Mouse (Mus musculus) myocyte (in vitro differentiated cells): Measurements from ENCODE around the gene Chchd4. TPM values are rescaled to one million over a fixed set of nuclear protein-coding genes. Genes with fewer than 3 reads are reported as not detected.

ENCODE experiments used
- H3K27me3 ChIP-seq: one replicate; pipeline ENCODE4 v1.6.1; 2011; ENCODE audit not compliant: control insufficient read depth, insufficient read depth, insufficient read length
- H3K36me3 ChIP-seq: one replicate; pipeline ENCODE4 v1.6.1; 2011; ENCODE audit not compliant: control insufficient read depth, insufficient read depth
- H3K4me2 ChIP-seq: one replicate; pipeline ENCODE4 v1.6.1; 2011; ENCODE audit warnings: low read depth, control low read depth
- H3K4me3 ChIP-seq: one replicate; pipeline ENCODE4 v1.5.1; 2011; ENCODE audit warnings: mild to moderate bottlenecking, control low read depth, moderate library complexity
- H3K79me2 ChIP-seq: one replicate; pipeline ENCODE4 v1.6.1; 2011; ENCODE audit not compliant: control insufficient read depth, insufficient read depth
- H3ac ChIP-seq: one replicate; pipeline ENCODE4 v1.6.1; 2011; ENCODE audit not compliant: control insufficient read depth, insufficient read length
- CEBPB ChIP-seq: IDR thresholded peaks from 2 replicates; pipeline ENCODE4 v1.6.1; 2011; ENCODE audit warnings: mild to moderate bottlenecking, moderate library complexity; ENCODE audit not compliant: poor library complexity, insufficient read depth, severe bottlenecking
- E2F4 ChIP-seq: IDR thresholded peaks from one replicate; pipeline ENCODE4 v1.6.1; 2011; ENCODE audit warnings: mild to moderate bottlenecking, control low read depth, moderate library complexity; ENCODE audit not compliant: insufficient read depth
- MAX ChIP-seq: IDR thresholded peaks from one replicate; pipeline ENCODE4 v1.6.1; 2011; ENCODE audit warnings: low read depth, mild to moderate bottlenecking, control low read depth
- MYOD1 ChIP-seq, 3 experiments: IDR thresholded peaks; one replicate each; pipeline ENCODE4 v1.6.1; 2011; ENCODE audit warnings: control low read depth in 2 of 3, low read depth in 2 of 3, mild to moderate bottlenecking in 2 of 3, moderate library complexity in 1 of 3; ENCODE audit not compliant: insufficient read length in 2 of 3, control insufficient read depth in 1 of 3
- MYOG ChIP-seq, 3 experiments: IDR thresholded peaks; one replicate each; pipeline ENCODE4 v1.6.1; 2011; ENCODE audit warnings: control low read depth in 2 of 3, low read depth in 2 of 3, mild to moderate bottlenecking in 2 of 3; ENCODE audit not compliant: insufficient read length in 2 of 3, control insufficient read depth in 1 of 3, insufficient read depth in 1 of 3
- POLR2A ChIP-seq: IDR thresholded peaks from one replicate; pipeline ENCODE4 v1.6.1; 2011; ENCODE audit warnings: low read depth, mild to moderate bottlenecking, control low read depth, moderate library complexity; ENCODE audit not compliant: insufficient read length
- POLR2AphosphoS2 ChIP-seq: IDR thresholded peaks from one replicate; pipeline ENCODE4 v1.6.1; 2011; ENCODE audit warnings: low read depth, control low read depth; ENCODE audit not compliant: insufficient read length
- REST ChIP-seq: IDR thresholded peaks from one replicate; pipeline ENCODE4 v1.6.1; 2011; ENCODE audit warnings: mild to moderate bottlenecking, control low read depth, moderate library complexity; ENCODE audit not compliant: insufficient read depth, insufficient read length
- SRF ChIP-seq: IDR thresholded peaks from one replicate; pipeline ENCODE4 v1.6.1; 2011; ENCODE audit warnings: low read depth; ENCODE audit not compliant: control insufficient read depth, insufficient read length
- TCF12 ChIP-seq: IDR thresholded peaks from one replicate; pipeline ENCODE4 v1.6.1; 2011; ENCODE audit warnings: mild to moderate bottlenecking, control low read depth; ENCODE audit not compliant: poor library complexity, insufficient read depth, severe bottlenecking
- TCF3 ChIP-seq: IDR thresholded peaks from one replicate; pipeline ENCODE4 v1.6.1; 2011; ENCODE audit warnings: low read depth, control low read depth; ENCODE audit not compliant: insufficient read length
- USF1 ChIP-seq: IDR thresholded peaks from one replicate; pipeline ENCODE4 v1.6.1; 2011; ENCODE audit warnings: low read depth, mild to moderate bottlenecking, control low read depth, moderate library complexity
- polyA plus RNA-seq: library from polyadenylated mRNA; unstranded; fragments of >200 nt; fragmentation: generic; extraction: Trizol; gene quantifications from one replicate; pipeline ENCODE4 v1.2.1, GENCODE M21; 2012; ENCODE audit warnings: missing spikeins

Gene Chchd4
- polyA plus RNA-seq, 1 experiment: 13.1 TPM

- Histone ChIP-seq H3ac (no peak overlapping the region), H3K79me2 (no peaks in the 10 kb centered on the region), H3K36me3 (no peaks in the 10 kb centered on the region), H3K4me2 (no peak overlapping the region), H3K27me3 (peaks cover 53% of the 10 kb centered on the region), H3K4me3 (no peak overlapping the region)
- TF ChIP-seq E2F4: no peak
Observed at GRCm38 (mm10) chr6:91417291-91417845, 56.0 kb downstream of the Chchd4 start.

- H3K79me2 ChIP-seq: no peaks in the 10 kb centered on the region
- no peak overlapping the region for H3K4me2 ChIP-seq
- H3K4me3 ChIP-seq: no peak overlapping the region
- H3ac ChIP-seq: no peak overlapping the region
- no peaks in the 10 kb centered on the region for H3K36me3 ChIP-seq
- TF ChIP-seq TCF3: no peak
- TF ChIP-seq SRF: no peak
- TF ChIP-seq POLR2AphosphoS2: no peak
- peaks cover 53% of the 10 kb centered on the region for H3K27me3 ChIP-seq
Observed at GRCm38 (mm10) chr6:91416146-91416545, 57.2 kb downstream of the Chchd4 start.

GRCm38 (mm10) chr6:91414890-91415289 is 58.5 kb downstream of the Chchd4 start:
- H3K36me3 ChIP-seq: no peaks in the 10 kb centered on the region
- H3K27me3 ChIP-seq: peaks cover 66% of the 10 kb centered on the region
- no peak overlapping the region for H3K4me2 ChIP-seq
- no peak overlapping the region for H3ac ChIP-seq
- TF ChIP-seq POLR2A: no peak
- TF ChIP-seq USF1: no peak
- TF ChIP-seq CEBPB: no peak
- no peak for TF ChIP-seq POLR2AphosphoS2
- no peak for TF ChIP-seq E2F4
- TF ChIP-seq TCF3: no peak
- no peak for TF ChIP-seq REST
- no peak for TF ChIP-seq MYOD1 (IDR thresholded peaks at IDR 0.05; ENCODE audit: control insufficient read depth in 1 of 3, insufficient read length in 2 of 3, low read depth in 2 of 3)
- TF ChIP-seq MYOG (IDR thresholded peaks at IDR 0.05; ENCODE audit: control insufficient read depth in 1 of 3, insufficient read depth in 1 of 3, insufficient read length in 2 of 3, low read depth in 2 of 3): no peak
- TF ChIP-seq SRF: no peak
- TF ChIP-seq TCF12: no peak
- TF ChIP-seq MAX: no peak
- H3K4me3 ChIP-seq: no peak overlapping the region
- no peaks in the 10 kb centered on the region for H3K79me2 ChIP-seq

Other genes with a start within 250 kb of the Chchd4 start
- gene Wnt7a, start 62.2 kb downstream of the Chchd4 start, polyA plus RNA-seq: not detected
- 84.1 TPM for gene Tmem43, start 157 bp upstream of the Chchd4 start, polyA plus RNA-seq
- 7.4 TPM for gene Xpc, start 42.3 kb upstream of the Chchd4 start, polyA plus RNA-seq
- gene Lsm3, start 42.4 kb upstream of the Chchd4 start, polyA plus RNA-seq: 69.5 TPM
- 98.2 TPM for gene Slc6a6, start 210.5 kb upstream of the Chchd4 start, polyA plus RNA-seq